Mouse (Mus musculus) embryo, embryonic 10.5 days (tissue): Measurements from ENCODE around the gene Mtus2.
A peak's percentile ranks its signal among the peaks of the same experiment; 100 is the strongest.

Source experiments
- DNase-seq: peaks from one replicate; pipeline ENCODE4 v3.0.0-alpha.2; 2015; ENCODE audit warnings: low spot score

Gene Mtus2

DNA sequence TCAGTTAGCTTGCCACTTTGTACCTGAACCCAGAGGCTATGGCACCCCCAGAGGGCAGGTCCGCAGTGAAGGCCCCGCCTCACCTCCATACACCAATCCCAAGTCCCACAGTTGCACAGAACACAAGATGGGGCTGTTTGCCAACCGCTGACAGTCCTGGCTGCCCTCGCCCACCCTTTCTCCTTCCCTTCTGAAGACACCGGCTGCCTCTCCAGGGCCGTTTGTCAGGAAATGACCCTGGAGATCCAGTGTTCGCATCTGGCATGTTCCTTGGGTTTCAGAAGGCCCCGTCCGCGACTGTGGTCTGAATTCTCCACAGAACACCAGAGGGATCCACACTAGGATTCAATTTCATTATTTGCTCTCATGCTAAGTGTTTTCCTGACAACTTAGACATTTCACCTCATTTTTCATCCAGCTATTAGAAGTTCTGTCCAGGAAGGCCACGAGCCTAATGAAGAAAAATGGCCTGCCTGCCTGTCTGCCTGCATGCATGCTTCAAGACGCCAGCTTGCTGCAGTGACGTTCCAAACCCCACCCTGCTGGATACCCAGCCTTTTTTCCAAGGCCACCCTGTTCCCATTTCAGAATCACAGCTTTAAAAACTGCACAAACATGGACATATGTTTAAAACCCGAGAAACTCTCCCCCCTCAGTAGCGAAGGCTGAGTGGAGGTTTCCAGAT lies 392.3 kb downstream of the Mtus2 start:
- peak; percentile 47 for DNase-seq

DNA sequence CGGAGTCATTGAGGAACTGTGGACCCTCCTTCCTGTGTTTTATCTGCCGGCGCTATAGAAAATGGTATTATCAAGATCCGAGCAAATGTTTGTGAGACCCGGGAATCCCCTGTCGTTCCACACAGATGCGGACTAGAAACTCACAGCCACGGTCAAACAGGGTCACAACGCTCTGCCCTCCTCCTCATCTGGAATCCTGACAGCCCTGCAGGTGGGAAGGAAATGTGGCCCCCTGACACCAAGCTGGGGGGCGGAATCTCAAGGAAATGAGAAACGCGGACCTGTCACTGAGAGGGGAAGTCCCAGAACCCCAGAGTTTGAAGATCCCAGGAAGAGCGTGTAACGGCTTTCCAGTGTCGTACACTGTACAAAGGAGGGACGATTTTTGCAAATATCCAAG lies 396.3 kb downstream of the Mtus2 start:
- no peak for DNase-seq

DNA sequence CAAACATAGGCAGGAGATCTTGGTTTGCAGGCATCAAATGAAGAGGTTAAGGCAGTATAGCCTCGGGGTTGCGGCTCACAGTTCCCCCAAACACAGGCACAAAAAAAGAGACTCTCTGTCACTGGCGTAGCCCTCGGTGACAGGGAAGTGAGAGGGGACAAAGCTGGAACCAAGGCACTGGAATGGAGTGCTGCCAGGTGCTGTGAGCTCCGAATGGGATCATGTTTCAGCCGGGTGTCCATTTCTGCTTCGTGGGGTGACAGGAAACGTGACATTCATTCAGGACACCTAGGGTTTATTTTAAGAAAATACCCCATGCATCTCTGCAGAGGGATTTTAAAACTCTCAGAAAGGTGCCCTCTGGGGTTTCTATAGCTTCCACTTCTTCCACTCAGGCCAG lies 397.4 kb downstream of the Mtus2 start:
- no peak for DNase-seq

DNA sequence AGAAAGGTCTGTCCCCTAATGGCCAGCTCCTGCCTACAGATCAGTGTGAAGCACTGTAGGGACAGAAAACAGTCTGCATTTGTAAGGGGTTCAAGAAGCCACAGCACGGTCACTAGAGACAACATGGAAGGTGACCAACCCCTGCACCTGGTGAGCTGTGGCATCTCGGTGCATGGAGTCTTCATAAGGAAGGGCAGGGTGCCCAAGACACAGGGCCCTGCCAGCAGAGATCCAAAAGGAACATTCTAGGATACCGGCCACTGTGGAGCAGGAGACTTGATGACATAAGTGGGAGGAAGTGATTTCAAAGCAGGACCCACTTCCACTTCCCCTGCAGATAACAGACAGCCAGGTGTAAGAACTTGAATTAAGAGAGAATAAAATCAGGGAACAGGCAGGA lies 398.7 kb downstream of the Mtus2 start:
- DNase-seq = no peak

DNA sequence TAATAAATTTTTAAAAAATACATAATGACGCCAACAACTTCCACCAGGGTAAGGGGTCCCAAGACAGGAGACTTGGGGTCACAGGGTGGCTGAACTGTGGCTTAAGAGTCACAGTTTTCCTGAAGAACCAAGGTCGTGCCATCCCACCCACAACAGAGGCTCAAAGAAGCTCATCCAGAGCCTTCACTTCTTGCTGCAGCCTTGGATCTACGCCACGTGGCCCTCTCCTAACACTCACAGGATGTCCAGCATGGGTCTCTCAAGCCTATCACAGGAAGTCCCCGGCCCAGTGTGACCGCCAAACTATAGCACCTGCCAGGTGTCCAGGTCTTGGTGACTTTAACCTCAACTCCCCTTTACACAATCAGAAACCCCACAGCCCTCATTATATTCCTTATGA lies 400.0 kb downstream of the Mtus2 start:
- DNase-seq = no peak

DNA sequence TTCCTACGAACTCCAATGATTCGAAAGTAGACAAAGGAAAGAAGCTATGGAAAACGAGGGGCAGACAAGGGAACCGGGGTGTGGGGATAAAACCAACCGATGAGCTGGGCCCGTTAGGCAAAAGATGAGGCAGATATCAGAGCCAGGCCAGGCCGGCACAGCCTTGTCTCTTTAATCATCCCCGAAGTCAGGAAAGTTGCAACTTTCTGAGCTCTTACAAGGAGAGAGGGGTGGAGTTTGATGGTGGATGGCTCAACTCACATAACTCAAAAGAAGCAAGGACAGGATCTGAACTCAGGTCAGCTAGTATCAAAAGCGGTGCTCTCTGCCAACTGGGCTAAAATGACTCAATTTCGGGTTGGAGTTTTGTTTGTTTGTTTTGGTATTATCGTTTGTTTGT lies 402.0 kb downstream of the Mtus2 start:
- no peak for DNase-seq

DNA sequence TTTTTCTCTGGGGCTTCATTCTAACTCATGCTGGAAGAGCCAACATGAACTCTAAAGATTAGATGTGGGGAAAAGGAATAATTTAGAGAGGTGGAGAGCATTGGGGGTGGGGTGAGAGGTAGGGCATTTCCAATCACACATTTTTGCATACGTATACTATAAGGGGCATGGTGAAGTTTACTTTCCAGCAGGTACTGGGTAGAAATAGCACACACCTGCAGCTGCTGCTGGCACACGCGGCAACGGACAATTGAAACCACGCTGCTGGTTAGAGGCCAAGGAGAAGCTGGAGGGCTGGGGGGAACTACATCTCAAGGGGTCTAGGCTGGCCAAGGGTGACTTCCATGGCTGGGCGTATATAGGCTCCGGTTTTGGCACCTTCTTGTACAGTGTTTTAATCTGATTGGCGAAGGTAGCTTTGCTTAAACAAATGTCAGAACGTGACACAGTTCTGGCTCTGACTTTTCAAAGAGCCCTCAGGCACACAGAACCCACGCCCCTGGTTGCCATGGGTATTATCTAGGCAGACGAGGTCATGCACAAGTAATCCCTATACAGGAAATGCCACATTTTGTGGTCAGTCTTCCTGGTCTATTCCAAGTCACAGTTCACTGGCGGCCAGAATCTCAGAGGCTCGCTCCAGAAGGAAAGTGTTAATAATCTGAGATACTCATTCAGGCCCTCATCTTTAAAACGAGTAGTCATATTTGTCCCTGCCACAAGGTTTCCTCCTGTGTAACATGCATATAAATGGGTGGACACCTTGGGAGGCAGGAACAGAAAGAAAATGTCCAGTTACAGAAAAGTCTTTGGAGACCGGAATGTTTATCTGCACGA lies 404.0 kb downstream of the Mtus2 start:
- peak; percentile 45 for DNase-seq

DNA sequence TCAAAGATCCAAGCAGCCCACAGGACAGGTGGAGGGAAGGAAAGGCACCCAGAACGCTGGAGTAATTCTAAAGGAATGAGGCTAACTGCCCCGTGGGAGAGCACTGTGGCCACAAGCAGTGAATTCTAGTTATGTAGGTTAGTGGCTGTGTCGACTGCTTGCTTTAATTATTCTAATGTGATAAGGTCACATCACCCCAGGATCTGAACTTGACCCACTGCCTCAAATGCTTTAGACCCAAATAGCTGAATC lies 404.6 kb downstream of the Mtus2 start:
- no peak for DNase-seq

DNA sequence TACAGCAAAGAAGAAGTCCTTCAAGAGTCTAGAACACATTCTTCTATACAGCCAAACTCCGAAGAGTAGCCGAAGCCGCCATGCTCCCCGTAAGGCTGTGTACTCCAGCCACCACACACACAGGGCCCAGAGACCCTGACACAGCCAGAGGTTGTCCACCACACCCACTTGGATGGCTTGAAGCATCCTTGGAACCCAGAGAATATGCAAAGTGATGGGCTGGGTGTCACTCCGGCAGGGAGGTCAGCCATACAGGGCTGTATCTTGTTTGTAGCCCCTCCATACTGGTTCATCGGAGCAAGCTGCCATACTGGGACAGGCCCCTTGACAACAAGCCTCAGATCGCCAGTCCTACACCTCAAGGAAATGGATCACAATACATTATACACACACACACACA lies 405.2 kb downstream of the Mtus2 start:
- no peak for DNase-seq

DNA sequence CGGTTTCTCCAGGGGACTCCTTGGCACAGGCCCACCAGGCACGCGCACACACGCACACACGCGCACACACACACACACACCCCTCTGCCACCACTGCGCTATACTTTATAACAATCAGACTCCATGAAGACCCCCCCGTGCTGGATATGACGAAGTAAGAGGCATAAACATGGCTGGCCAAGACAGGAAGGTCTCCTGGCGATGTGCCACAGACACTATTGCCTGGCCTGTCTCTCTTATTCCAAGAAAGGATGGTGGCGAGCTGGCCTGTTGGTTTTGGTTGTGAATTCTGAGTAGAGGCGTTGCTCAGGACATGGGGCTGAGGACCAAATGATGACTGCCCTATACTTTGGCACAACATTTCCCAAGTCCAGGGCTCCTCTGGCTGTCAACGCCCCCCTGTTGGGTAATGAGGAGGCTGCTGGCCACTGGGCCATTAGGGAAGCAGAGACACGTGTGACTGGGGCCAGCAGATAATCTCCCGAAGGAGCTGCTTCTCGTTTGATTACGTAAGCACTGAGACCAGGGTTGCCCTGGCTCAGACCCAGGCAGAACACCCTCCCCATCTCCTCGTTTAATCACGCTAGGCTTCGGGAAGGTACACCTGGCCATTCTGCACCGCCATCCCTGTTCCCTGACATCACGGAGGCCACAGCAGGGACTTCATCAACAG lies 406.5 kb downstream of the Mtus2 start:
- DNase-seq = no peak
